Mouse (Mus musculus): ENCODE results near the gene Jpt2. TPM values are rescaled to one million over a fixed set of nuclear protein-coding genes. Genes with fewer than 3 reads are reported as not detected.

The Jpt2 gene
- total and polyA plus RNA-seq, 3 experiments: 35.5 to 40.9 TPM; not detected in 1

- Histone ChIP-seq H3K79me2 (ENCODE audit: control insufficient read depth, insufficient read depth, low read length, poor library complexity) (peaks cover 38% of the 10 kb centered on the region), H3K36me3 (ENCODE audit: control insufficient read depth in 1 of 2, insufficient read depth in 2 of 2, low read length in 2 of 2) (peaks cover 0 to 5% of the 10 kb centered on the region in 2 experiments; a peak in 2 of 4 replicates), H3K4me3 (ENCODE audit: control insufficient read depth in 1 of 2, insufficient read depth in 1 of 2, low read depth in 2 of 2, low read length in 2 of 2) (no peak overlapping the region), H3K9ac (ENCODE audit: control insufficient read depth, low read depth, low read length, poor library complexity, severe bottlenecking) (no peak overlapping the region), H3K4me1 (ENCODE audit: control insufficient read depth in 1 of 2, insufficient read depth in 2 of 2, low read length in 2 of 2) (peaks cover 0 to 12% of the 10 kb centered on the region in 2 experiments; a peak in 2 of 4 replicates), H3K27ac (ENCODE audit: control insufficient read depth, low read depth, low read length) (no peak overlapping the region), H3K9me3 (replicated peaks; ENCODE audit: insufficient read depth, low read length) (no peaks in the 10 kb centered on the region), H3K27me3 (ENCODE audit: control insufficient read depth in 1 of 2, insufficient read depth in 2 of 2, low read length in 2 of 2) (no peaks in the 10 kb centered on the region)
- TF ChIP-seq EP300 (IDR thresholded peaks at IDR 0.05; ENCODE audit: low read depth in 1 of 2, low read length in 2 of 2): no peak
- TF ChIP-seq POLR2AphosphoS5 (IDR thresholded peaks at IDR 0.05; ENCODE audit: borderline replicate concordance, low read depth, low read length): 0 out of 2 replicates have a peak, but pooled peaks have one; percentile 21
- TF ChIP-seq UBTF (IDR thresholded peaks at IDR 0.05; ENCODE audit: borderline replicate concordance, insufficient read depth, low read depth, low read length): no peak
- DNase-seq (ENCODE audit: low read depth, low spot score): no peak
Observed at GRCm38 (mm10) chr17:24890151-24891092, 70.1 kb downstream of the Jpt2 start.

- Histone ChIP-seq H3K36me3 (ENCODE audit: control insufficient read depth in 1 of 2, insufficient read depth in 2 of 2, low read length in 2 of 2) (peaks cover 0 to 3% of the 10 kb centered on the region in 2 experiments; a peak in 3 of 4 replicates), H3K79me2 (ENCODE audit: control insufficient read depth, insufficient read depth, low read length, poor library complexity) (peaks cover 29% of the 10 kb centered on the region), H3K27ac (ENCODE audit: control insufficient read depth, low read depth, low read length) (no peak overlapping the region), H3K4me1 (ENCODE audit: control insufficient read depth in 1 of 2, insufficient read depth in 2 of 2, low read length in 2 of 2) (peaks cover 0 to 13% of the 10 kb centered on the region in 2 experiments; a peak in 2 of 4 replicates), H3K9me3 (replicated peaks; ENCODE audit: insufficient read depth, low read length) (no peaks in the 10 kb centered on the region), H3K27me3 (ENCODE audit: control insufficient read depth in 1 of 2, insufficient read depth in 2 of 2, low read length in 2 of 2) (no peaks in the 10 kb centered on the region), H3K9ac (ENCODE audit: control insufficient read depth, low read depth, low read length, poor library complexity, severe bottlenecking) (no peak overlapping the region), H3K4me3 (ENCODE audit: control insufficient read depth in 1 of 2, insufficient read depth in 1 of 2, low read depth in 2 of 2, low read length in 2 of 2) (no peak overlapping the region)
- no peak for DNase-seq (ENCODE audit: low read depth, low spot score)
- no peak for TF ChIP-seq MAFK (IDR thresholded peaks at IDR 0.05; ENCODE audit: borderline replicate concordance, low read depth, low read length)
- 0 out of 4 replicates have a peak, but pooled peaks of 1 of the 2 experiments have one; percentile 29 for TF ChIP-seq POLR2A (IDR thresholded peaks at IDR 0.05; ENCODE audit: control insufficient read depth in 1 of 2, insufficient read depth in 1 of 2, low read depth in 1 of 2, low read length in 2 of 2, poor library complexity in 1 of 2)
- no peak for TF ChIP-seq USF1 (IDR thresholded peaks at IDR 0.05; ENCODE audit: low read depth, low read length)
- no peak for TF ChIP-seq E2F4 (IDR thresholded peaks at IDR 0.05; ENCODE audit: borderline replicate concordance, low read depth, low read length)
- no peak for TF ChIP-seq TBP (IDR thresholded peaks at IDR 0.05; ENCODE audit: low read depth, low read length)
- TF ChIP-seq ETS1 (IDR thresholded peaks at IDR 0.05; ENCODE audit: low read depth, low read length): no peak
- TF ChIP-seq RAD21 (IDR thresholded peaks at IDR 0.05; ENCODE audit: low read depth, low read length): no peak
- no peak for TF ChIP-seq MYC (IDR thresholded peaks at IDR 0.05; ENCODE audit: low read depth, low read length)
- no peak for TF ChIP-seq MEF2A (IDR thresholded peaks at IDR 0.05; ENCODE audit: extremely low read depth, insufficient replicate concordance, low read depth, low read length, poor library complexity, severe bottlenecking)
- no peak for TF ChIP-seq USF2 (IDR thresholded peaks at IDR 0.05; ENCODE audit: borderline replicate concordance in 1 of 2, insufficient read depth in 1 of 2, low read depth in 1 of 2, low read length in 2 of 2)
- no peak for TF ChIP-seq ZMIZ1 (IDR thresholded peaks at IDR 0.05; ENCODE audit: low read depth, low read length)
- TF ChIP-seq POLR2AphosphoS2 (IDR thresholded peaks at IDR 0.05; ENCODE audit: low read length): peak; percentile 55; the same call in 1 of the 2 replicates
- no peak for TF ChIP-seq SMC3 (IDR thresholded peaks at IDR 0.05; ENCODE audit: low read depth, low read length)
- no peak for TF ChIP-seq UBTF (IDR thresholded peaks at IDR 0.05; ENCODE audit: borderline replicate concordance, insufficient read depth, low read depth, low read length)
- no peak for TF ChIP-seq TCF12 (IDR thresholded peaks at IDR 0.05; ENCODE audit: low read depth, low read length)
Observed at GRCm38 (mm10) chr17:24888862-24889261, 71.6 kb downstream of the Jpt2 start.

Other genes starting within 250 kb of the Jpt2 start
- 0.23 and 0.26 TPM in 2 replicates for gene Rnf151, start 242.6 kb downstream of the Jpt2 start, total RNA-seq (2012; rRNA removed)
- gene Rnf151, start 242.6 kb downstream of the Jpt2 start, polyA plus RNA-seq (2012; ENCODE audit: insufficient read depth in 1 of 2, insufficient read length in 2 of 2, low read depth in 1 of 2, low replicate concordance in 2 of 2, missing spikeins in 1 of 2): under 1 TPM in 1 of 2 experiments, not detected in 1; 0.40 TPM
- 3,755 and 4,516 TPM in 2 replicates for gene Rps2, start 242.6 kb downstream of the Jpt2 start, total RNA-seq (2012; rRNA removed)
- 1,000 to 10,000 TPM in 1 of 2 experiments, not detected in 1; 1,852 TPM for gene Rps2, start 242.6 kb downstream of the Jpt2 start, polyA plus RNA-seq (2012; ENCODE audit: insufficient read depth in 1 of 2, insufficient read length in 2 of 2, low read depth in 1 of 2, low replicate concordance in 2 of 2, missing spikeins in 1 of 2)
- 258 and 292 TPM in 2 replicates for gene Ndufb10, start 236.2 kb downstream of the Jpt2 start, total RNA-seq (2012; rRNA removed)
- 100 to 1,000 TPM in 1 of 2 experiments, not detected in 1; 230 TPM for gene Ndufb10, start 236.2 kb downstream of the Jpt2 start, polyA plus RNA-seq (2012; ENCODE audit: insufficient read depth in 1 of 2, insufficient read length in 2 of 2, low read depth in 1 of 2, low replicate concordance in 2 of 2, missing spikeins in 1 of 2)
- 0.12 and 0.13 TPM in 2 replicates for gene Rpl3l, start 232.9 kb downstream of the Jpt2 start, total RNA-seq (2012; rRNA removed)
- gene Rpl3l, start 232.9 kb downstream of the Jpt2 start, polyA plus RNA-seq (2012; ENCODE audit: insufficient read depth in 1 of 2, insufficient read length in 2 of 2, low read depth in 1 of 2, low replicate concordance in 2 of 2, missing spikeins in 1 of 2): under 1 TPM in 1 of 2 experiments, not detected in 1; 0.24 TPM
- 27.0 and 31.9 TPM in 2 replicates for gene Msrb1, start 224.0 kb downstream of the Jpt2 start, total RNA-seq (2012; rRNA removed)
- 10 to 100 TPM in 1 of 2 experiments, not detected in 1; 58.6 TPM for gene Msrb1, start 224.0 kb downstream of the Jpt2 start, polyA plus RNA-seq (2012; ENCODE audit: insufficient read depth in 1 of 2, insufficient read length in 2 of 2, low read depth in 1 of 2, low replicate concordance in 2 of 2, missing spikeins in 1 of 2)
- gene Hs3st6, start 207.7 kb downstream of the Jpt2 start, total RNA-seq (2012; rRNA removed): not detected in 2 replicates
- not detected for gene Hs3st6, start 207.7 kb downstream of the Jpt2 start, polyA plus RNA-seq (2012; ENCODE audit: insufficient read depth in 1 of 2, insufficient read length in 2 of 2, low read depth in 1 of 2, low replicate concordance in 2 of 2, missing spikeins in 1 of 2)
- 0.15 TPM in 1 of 2 replicates, not detected in the other for gene Meiob, start 156.4 kb downstream of the Jpt2 start, total RNA-seq (2012; rRNA removed)
- gene Meiob, start 156.4 kb downstream of the Jpt2 start, polyA plus RNA-seq (2012; ENCODE audit: insufficient read depth in 1 of 2, insufficient read length in 2 of 2, low read depth in 1 of 2, low replicate concordance in 2 of 2, missing spikeins in 1 of 2): under 1 TPM in 1 of 2 experiments, not detected in 1; 0.11 TPM
- 32.3 and 49.6 TPM in 2 replicates for gene Hagh, start 120.5 kb downstream of the Jpt2 start, total RNA-seq (2012; rRNA removed)
- 10 to 100 TPM in 1 of 2 experiments, not detected in 1; 37.5 TPM for gene Hagh, start 120.5 kb downstream of the Jpt2 start, polyA plus RNA-seq (2012; ENCODE audit: insufficient read depth in 1 of 2, insufficient read length in 2 of 2, low read depth in 1 of 2, low replicate concordance in 2 of 2, missing spikeins in 1 of 2)
- 2.0 and 2.7 TPM in 2 replicates for gene Fahd1, start 110.3 kb downstream of the Jpt2 start, total RNA-seq (2012; rRNA removed)
- 1 to 10 TPM in 1 of 2 experiments, not detected in 1; 4.7 TPM for gene Fahd1, start 110.3 kb downstream of the Jpt2 start, polyA plus RNA-seq (2012; ENCODE audit: insufficient read depth in 1 of 2, insufficient read length in 2 of 2, low read depth in 1 of 2, low replicate concordance in 2 of 2, missing spikeins in 1 of 2)
- gene Igfals, start 94.7 kb downstream of the Jpt2 start, total RNA-seq (2012; rRNA removed): not detected in 2 replicates
- gene Igfals, start 94.7 kb downstream of the Jpt2 start, polyA plus RNA-seq (2012; ENCODE audit: insufficient read depth in 1 of 2, insufficient read length in 2 of 2, low read depth in 1 of 2, low replicate concordance in 2 of 2, missing spikeins in 1 of 2): under 1 TPM in 1 of 2 experiments, not detected in 1; 0.04 TPM
- gene Nubp2, start 74.3 kb downstream of the Jpt2 start, total RNA-seq (2012; rRNA removed): 109 and 141 TPM in 2 replicates
- 100 to 1,000 TPM in 1 of 2 experiments, not detected in 1; 191 TPM for gene Nubp2, start 74.3 kb downstream of the Jpt2 start, polyA plus RNA-seq (2012; ENCODE audit: insufficient read depth in 1 of 2, insufficient read length in 2 of 2, low read depth in 1 of 2, low replicate concordance in 2 of 2, missing spikeins in 1 of 2)
- 27.2 and 34.5 TPM in 2 replicates for gene Spsb3, start 74.0 kb downstream of the Jpt2 start, total RNA-seq (2012; rRNA removed)
- gene Spsb3, start 74.0 kb downstream of the Jpt2 start, polyA plus RNA-seq (2012; ENCODE audit: insufficient read depth in 1 of 2, insufficient read length in 2 of 2, low read depth in 1 of 2, low replicate concordance in 2 of 2, missing spikeins in 1 of 2): 10 to 100 TPM in 1 of 2 experiments, not detected in 1; 30.2 TPM
- 19.5 and 26.8 TPM in 2 replicates for gene Eme2, start 65.6 kb downstream of the Jpt2 start, total RNA-seq (2012; rRNA removed)
- 10 to 100 TPM in 1 of 2 experiments, not detected in 1; 15.1 TPM for gene Eme2, start 65.6 kb downstream of the Jpt2 start, polyA plus RNA-seq (2012; ENCODE audit: insufficient read depth in 1 of 2, insufficient read length in 2 of 2, low read depth in 1 of 2, low replicate concordance in 2 of 2, missing spikeins in 1 of 2)
- 60.1 and 74.8 TPM in 2 replicates for gene Mrps34, start 65.6 kb downstream of the Jpt2 start, total RNA-seq (2012; rRNA removed)
- 10 to 100 TPM in 1 of 2 experiments, not detected in 1; 82.0 TPM for gene Mrps34, start 65.6 kb downstream of the Jpt2 start, polyA plus RNA-seq (2012; ENCODE audit: insufficient read depth in 1 of 2, insufficient read length in 2 of 2, low read depth in 1 of 2, low replicate concordance in 2 of 2, missing spikeins in 1 of 2)
- 24.4 and 29.1 TPM in 2 replicates for gene Nme3, start 64.2 kb downstream of the Jpt2 start, total RNA-seq (2012; rRNA removed)
- 10 to 100 TPM in 1 of 2 experiments, not detected in 1; 22.1 TPM for gene Nme3, start 64.2 kb downstream of the Jpt2 start, polyA plus RNA-seq (2012; ENCODE audit: insufficient read depth in 1 of 2, insufficient read length in 2 of 2, low read depth in 1 of 2, low replicate concordance in 2 of 2, missing spikeins in 1 of 2)
- gene Mapk8ip3, start 23.7 kb downstream of the Jpt2 start, total RNA-seq (2012; rRNA removed): 16.9 and 22.8 TPM in 2 replicates
- gene Mapk8ip3, start 23.7 kb downstream of the Jpt2 start, polyA plus RNA-seq (2012; ENCODE audit: insufficient read depth in 1 of 2, insufficient read length in 2 of 2, low read depth in 1 of 2, low replicate concordance in 2 of 2, missing spikeins in 1 of 2): 10 to 100 TPM in 1 of 2 experiments, not detected in 1; 44.5 TPM
- 2.4 TPM in 2 replicates for gene Cramp1l, start 55.1 kb upstream of the Jpt2 start, total RNA-seq (2012; rRNA removed)
- gene Cramp1l, start 55.1 kb upstream of the Jpt2 start, polyA plus RNA-seq (2012; ENCODE audit: insufficient read depth in 1 of 2, insufficient read length in 2 of 2, low read depth in 1 of 2, low replicate concordance in 2 of 2, missing spikeins in 1 of 2): 1 to 10 TPM in 1 of 2 experiments, not detected in 1; 5.1 TPM
- gene Ift140, start 55.4 kb upstream of the Jpt2 start, total RNA-seq (2012; rRNA removed): 3.4 and 4.3 TPM in 2 replicates
- 1 to 10 TPM in 1 of 2 experiments, not detected in 1; 9.0 TPM for gene Ift140, start 55.4 kb upstream of the Jpt2 start, polyA plus RNA-seq (2012; ENCODE audit: insufficient read depth in 1 of 2, insufficient read length in 2 of 2, low read depth in 1 of 2, low replicate concordance in 2 of 2, missing spikeins in 1 of 2)
- not detected in 2 replicates for gene Tmem204, start 122.9 kb upstream of the Jpt2 start, total RNA-seq (2012; rRNA removed)
- under 1 TPM in 1 of 2 experiments, not detected in 1; 0.10 TPM for gene Tmem204, start 122.9 kb upstream of the Jpt2 start, polyA plus RNA-seq (2012; ENCODE audit: insufficient read depth in 1 of 2, insufficient read length in 2 of 2, low read depth in 1 of 2, low replicate concordance in 2 of 2, missing spikeins in 1 of 2)
- gene Telo2, start 155.3 kb upstream of the Jpt2 start, total RNA-seq (2012; rRNA removed): 15.3 and 20.0 TPM in 2 replicates
- 10 to 100 TPM in 1 of 2 experiments, not detected in 1; 20.9 TPM for gene Telo2, start 155.3 kb upstream of the Jpt2 start, polyA plus RNA-seq (2012; ENCODE audit: insufficient read depth in 1 of 2, insufficient read length in 2 of 2, low read depth in 1 of 2, low replicate concordance in 2 of 2, missing spikeins in 1 of 2)
- gene Ptx4, start 160.1 kb upstream of the Jpt2 start, total RNA-seq (2012; rRNA removed): not detected in 2 replicates
- gene Ptx4, start 160.1 kb upstream of the Jpt2 start, polyA plus RNA-seq (2012; ENCODE audit: insufficient read depth in 1 of 2, insufficient read length in 2 of 2, low read depth in 1 of 2, low replicate concordance in 2 of 2, missing spikeins in 1 of 2): not detected
- 9.8 and 10.9 TPM in 2 replicates for gene Clcn7, start 172.7 kb upstream of the Jpt2 start, total RNA-seq (2012; rRNA removed)
- gene Clcn7, start 172.7 kb upstream of the Jpt2 start, polyA plus RNA-seq (2012; ENCODE audit: insufficient read depth in 1 of 2, insufficient read length in 2 of 2, low read depth in 1 of 2, low replicate concordance in 2 of 2, missing spikeins in 1 of 2): 10 to 100 TPM in 1 of 2 experiments, not detected in 1; 16.4 TPM
- gene Ccdc154, start 201.8 kb upstream of the Jpt2 start, total RNA-seq (2012; rRNA removed): 0.10 and 0.12 TPM in 2 replicates
- under 1 TPM in 1 of 2 experiments, not detected in 1; 0.19 TPM for gene Ccdc154, start 201.8 kb upstream of the Jpt2 start, polyA plus RNA-seq (2012; ENCODE audit: insufficient read depth in 1 of 2, insufficient read length in 2 of 2, low read depth in 1 of 2, low replicate concordance in 2 of 2, missing spikeins in 1 of 2)
- gene Gm38655, start 214.8 kb upstream of the Jpt2 start, total RNA-seq (2012; rRNA removed): not detected in 2 replicates
- gene Gm38655, start 214.8 kb upstream of the Jpt2 start, polyA plus RNA-seq (2012; ENCODE audit: insufficient read depth in 1 of 2, insufficient read length in 2 of 2, low read depth in 1 of 2, low replicate concordance in 2 of 2, missing spikeins in 1 of 2): not detected
- 19.8 and 22.0 TPM in 2 replicates for gene BC003965, start 223.9 kb upstream of the Jpt2 start, total RNA-seq (2012; rRNA removed)
- gene BC003965, start 223.9 kb upstream of the Jpt2 start, polyA plus RNA-seq (2012; ENCODE audit: insufficient read depth in 1 of 2, insufficient read length in 2 of 2, low read depth in 1 of 2, low replicate concordance in 2 of 2, missing spikeins in 1 of 2): 10 to 100 TPM in 1 of 2 experiments, not detected in 1; 29.2 TPM
- 16.6 and 18.0 TPM in 2 replicates for gene Unkl, start 227.7 kb upstream of the Jpt2 start, total RNA-seq (2012; rRNA removed)
- gene Unkl, start 227.7 kb upstream of the Jpt2 start, polyA plus RNA-seq (2012; ENCODE audit: insufficient read depth in 1 of 2, insufficient read length in 2 of 2, low read depth in 1 of 2, low replicate concordance in 2 of 2, missing spikeins in 1 of 2): 10 to 100 TPM in 1 of 2 experiments, not detected in 1; 42.4 TPM